Mouse (Mus musculus) bone marrow macrophage, adult 2 months (primary cell): ENCODE measurements at regions not wholly inside any gene's neighbourhood (a gene's known extent, or its start where the extent isn't known, plus 50 kb on each side); places are given as distances from the start of the nearest gene placed in this dataset.

Source experiments
- CTCF ChIP-seq: IDR thresholded peaks from 2 replicates; pipeline ENCODE4 v1.5.1; 2012; ENCODE audit warnings: low read depth, mild to moderate bottlenecking, low read length, moderate library complexity
- POLR2A ChIP-seq: IDR thresholded peaks from 2 replicates; pipeline ENCODE4 v1.6.1; 2012; ENCODE audit warnings: mild to moderate bottlenecking, low read depth, low read length, borderline replicate concordance

DNA sequence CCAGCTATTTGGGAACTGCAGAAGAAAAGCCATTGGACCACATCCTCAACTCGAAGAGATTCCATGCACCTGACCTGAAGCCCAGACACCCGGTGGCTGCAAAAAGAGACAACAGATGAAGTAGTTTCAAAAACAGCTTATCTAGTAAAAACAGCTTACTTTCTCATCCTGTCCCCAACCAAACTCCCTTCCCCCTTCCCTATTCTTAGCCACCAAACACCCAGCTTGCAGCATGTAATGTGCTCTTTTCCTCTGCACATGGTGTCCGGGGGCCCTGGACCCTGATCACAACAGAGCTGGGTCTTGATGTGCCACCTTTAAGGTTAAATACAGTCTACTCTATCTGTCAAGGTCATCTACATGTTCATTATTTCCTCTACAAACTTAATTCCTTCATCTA is 199.7 kb upstream of the Zc3h12c start:
- TF ChIP-seq POLR2A (no peak), CTCF (no peak)
